Mouse (Mus musculus) heart, postnatal 36 days (tissue): ENCODE measurements at regions not wholly inside any gene's neighbourhood (a gene's known extent, or its start where the extent isn't known, plus 50 kb on each side); places are given as distances from the start of the nearest gene placed in this dataset.
A peak's percentile ranks its signal among the peaks of the same experiment; 100 is the strongest.
"Not testable (repeated sequence)": the region's sequence is repeated elsewhere in the genome, so short reads cannot be mapped to it uniquely, and the experiment has no call there.

Source experiments
- DNase-seq, 2 experiments: peaks; one replicate each; pipeline ENCODE4 v3.0.0; 2021 to 2022
- intact Hi-C: fragments of 180-260 bp; cut with DNase I; formaldehyde crosslinking; loops from one replicate; pipeline ENCODE4 v1.15.1; 2025

DNA sequence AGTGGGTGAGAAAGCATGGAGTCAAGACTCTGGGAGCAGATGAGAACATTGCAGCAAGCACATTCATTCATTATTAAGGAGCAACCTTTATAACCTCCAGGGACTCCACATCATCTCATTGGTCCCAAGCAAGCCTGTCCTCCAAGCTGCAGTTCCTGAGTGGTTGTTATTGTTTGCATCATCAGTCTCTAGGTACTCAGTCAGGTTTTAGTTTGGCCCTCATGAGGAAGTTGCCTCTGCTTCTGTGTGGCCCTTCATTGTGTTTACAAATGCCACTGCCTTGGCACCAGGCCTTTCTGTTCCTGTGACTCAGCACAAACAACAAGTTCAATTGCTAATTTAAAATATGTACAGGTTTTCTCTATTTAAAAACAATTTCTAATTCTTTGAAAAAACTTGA lies 323.8 kb upstream of the Pabpc4l start:
- DNase-seq, result no peak
- intact Hi-C loops, result no loop called here

DNA sequence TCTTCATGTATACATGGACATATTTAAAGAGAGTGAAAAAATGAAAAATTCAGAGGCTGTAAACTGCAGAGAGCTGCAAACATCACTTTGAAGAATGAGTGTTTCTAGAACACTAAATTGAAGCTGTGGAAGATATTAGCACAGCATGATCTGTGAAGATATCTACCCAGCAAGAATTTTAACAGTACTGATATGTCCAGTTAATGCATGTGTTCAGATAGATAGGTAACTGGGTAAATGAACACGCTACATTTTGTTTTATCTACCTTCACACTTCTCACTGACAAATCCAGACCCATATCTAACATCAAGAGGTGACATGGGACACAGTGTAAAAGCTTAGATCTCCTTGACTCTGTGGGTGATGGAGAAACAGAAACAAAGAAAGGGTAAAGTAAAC lies 316.9 kb upstream of the Pabpc4l start:
- no peak for DNase-seq
- intact Hi-C loops, result no loop called here

DNA sequence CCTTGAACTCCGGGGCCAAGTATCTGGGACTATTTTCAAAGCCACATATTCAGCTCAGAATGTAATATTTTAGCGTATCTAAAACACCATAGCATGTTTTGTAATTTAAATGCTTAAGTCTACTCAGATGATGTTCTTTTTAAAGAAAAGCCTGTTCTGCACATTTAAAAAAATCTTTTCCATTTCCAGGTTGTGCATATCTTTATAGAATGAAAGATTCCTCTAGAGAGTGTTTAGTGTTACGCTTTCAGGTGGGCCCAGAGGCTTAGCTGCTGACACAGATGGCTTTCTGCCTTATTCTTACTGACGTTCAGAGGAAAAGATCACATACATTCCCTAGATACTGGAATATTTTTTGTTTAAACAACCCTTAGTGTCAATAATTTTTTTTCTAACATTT lies 310.5 kb upstream of the Pabpc4l start:
- no peak for DNase-seq
- intact Hi-C loops, result no loop called here

DNA sequence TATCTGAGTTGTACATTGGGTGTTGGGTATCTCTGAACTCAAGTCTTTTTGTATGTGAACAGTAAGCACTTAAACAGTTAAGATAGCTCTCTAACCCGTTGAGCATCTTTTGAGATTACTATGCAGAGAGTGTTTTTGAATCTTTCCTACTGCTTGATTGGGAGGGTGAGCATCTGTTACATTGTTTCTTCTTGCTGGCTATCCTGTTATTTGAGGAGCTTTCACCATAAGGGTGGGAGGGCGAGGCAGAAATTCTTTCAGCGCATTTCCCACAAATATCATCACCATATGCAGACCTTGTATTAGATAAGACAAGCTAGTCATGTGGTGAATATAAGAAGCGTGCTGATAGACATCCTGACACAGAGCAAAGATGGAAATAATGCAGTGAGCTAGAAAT lies 279.7 kb upstream of the Pabpc4l start:
- intact Hi-C loops, result no loop called here
- DNase-seq, result no peak

DNA sequence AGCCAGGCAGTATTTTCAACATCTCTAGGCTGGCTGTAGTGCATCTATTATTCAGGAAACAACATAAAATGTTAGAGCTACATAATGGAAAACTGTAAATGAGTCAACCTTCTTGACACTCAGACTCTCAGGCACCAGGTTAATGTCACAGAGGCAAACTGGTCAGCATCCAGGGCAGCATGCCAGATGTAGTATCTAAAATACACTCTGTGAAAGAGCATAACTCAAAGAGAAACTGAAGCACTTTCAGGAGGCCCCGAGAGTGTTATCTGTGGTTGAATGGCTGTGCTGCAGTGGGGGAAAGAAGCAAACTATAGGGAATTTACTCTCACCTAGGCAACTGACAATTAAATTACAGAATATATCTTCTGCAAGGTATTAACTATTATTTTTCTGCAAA lies 253.6 kb upstream of the Pabpc4l start:
- intact Hi-C loops, result no loop called here
- DNase-seq, result peak in 1 of 2 experiments; percentile 5

DNA sequence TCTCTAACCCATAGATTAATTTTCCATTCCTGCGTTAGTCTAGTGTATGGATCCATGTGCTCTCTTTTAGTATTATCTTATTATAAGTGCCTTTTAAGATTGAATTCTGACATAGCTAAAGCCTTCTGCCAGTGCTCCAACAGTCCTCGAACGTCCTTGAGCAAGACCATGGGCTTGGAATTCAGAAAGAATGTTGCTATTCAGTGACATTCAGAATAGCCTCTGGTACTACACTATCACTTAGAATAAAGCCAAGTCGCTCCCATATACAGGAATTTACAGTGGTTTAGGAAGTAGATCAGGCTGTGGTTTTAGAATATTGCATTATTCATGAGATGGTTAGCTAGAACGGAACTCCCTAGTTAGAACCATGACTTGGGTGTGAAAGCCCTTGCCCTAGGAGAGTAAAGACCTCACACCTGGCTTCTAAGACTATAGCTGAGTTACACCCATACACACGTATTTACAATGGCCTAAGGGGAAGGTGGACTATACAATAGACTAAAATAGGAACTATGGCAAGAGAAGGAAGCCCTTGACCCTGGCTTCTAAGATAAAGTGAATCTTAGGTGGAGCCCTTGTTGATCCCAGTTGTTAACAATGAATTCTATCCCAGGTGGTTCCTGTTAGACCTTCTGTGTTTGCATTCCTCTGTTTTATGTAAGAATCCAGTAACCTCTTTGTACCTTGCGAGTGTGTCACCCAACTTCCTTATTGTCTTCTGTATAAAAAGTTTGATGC lies 239.8 kb upstream of the Pabpc4l start:
- DNase-seq, intact Hi-C loops: not testable (repeated sequence)
